Mouse (Mus musculus) lung, embryonic 14.5 days (tissue): ENCODE measurements at regions not wholly inside any gene's neighbourhood (a gene's known extent, or its start where the extent isn't known, plus 50 kb on each side); places are given as distances from the start of the nearest gene placed in this dataset.
"Not testable (repeated sequence)": the region's sequence is repeated elsewhere in the genome, so short reads cannot be mapped to it uniquely, and the experiment has no call there.

Experiments
- ATAC-seq: fragments of 200-750 bp; cut with Nextera tagmentation; 2 replicates; pipeline ENCODE4 v1.8.0; 2017; ENCODE audit warnings: mild to moderate bottlenecking, moderate TSS enrichment, moderate library complexity; ENCODE audit not compliant: insufficient read depth
- DNase-seq: peaks from one replicate; pipeline ENCODE4 v3.0.0-alpha.2; 2015
- H3K27ac ChIP-seq: fragments of 300-500 bp; sonication (generic); 2 replicates; pipeline ENCODE4 v1.5.1; 2014; ENCODE audit warnings: low read depth, mild to moderate bottlenecking, moderate library complexity
- H3K27me3 ChIP-seq: fragments of 300-500 bp; sonication (generic); 2 replicates; pipeline ENCODE4 v1.6.1; 2014; ENCODE audit warnings: low read length, control low read depth; ENCODE audit not compliant: insufficient read depth
- H3K36me3 ChIP-seq: fragments of 300-500 bp; sonication (generic); 2 replicates; pipeline ENCODE4 v1.6.1; 2014; ENCODE audit warnings: control low read depth; ENCODE audit not compliant: insufficient read depth
- H3K4me1 ChIP-seq: fragments of 300-500 bp; sonication (generic); 2 replicates; pipeline ENCODE4 v1.6.1; 2014; ENCODE audit warnings: antibody characterized with exemption, control low read depth; ENCODE audit not compliant: insufficient read depth
- H3K4me2 ChIP-seq: fragments of 300-500 bp; sonication (generic); 2 replicates; pipeline ENCODE4 v1.6.1; 2014; ENCODE audit warnings: mild to moderate bottlenecking
- H3K4me3 ChIP-seq: fragments of 300-500 bp; sonication (generic); 2 replicates; pipeline ENCODE4 v1.5.1; 2014; ENCODE audit warnings: low read depth, low read length
- H3K9ac ChIP-seq: fragments of 300-500 bp; sonication (generic); 2 replicates; pipeline ENCODE4 v1.6.1; 2014
- H3K9me3 ChIP-seq: fragments of 300-500 bp; sonication (generic); 2 replicates; pipeline ENCODE4 v1.6.1; 2016; ENCODE audit warnings: low read depth, low read length, control low read depth
- CTCF ChIP-seq: IDR thresholded peaks from 2 replicates; pipeline ENCODE4 v1.5.1; 2016; ENCODE audit warnings: antibody characterized with exemption, low read depth
- whole genome bisulfite sequencing: fragments of 180-500 bp; shearing (Covaris S2); extraction: QIAGEN DNeasy Blood & Tissue Kit; methylation state at CpG from one replicate; pipeline ENCODE4 v1.1.7; 2014; 5-methylcytosine and 5-hydroxymethylcytosine counted together

- H3K36me3 ChIP-seq = no peaks in the 10 kb centered on the region
- ATAC-seq (peak; percentile 56; the same call in 1 of the 2 replicates), DNase-seq (peak; percentile 92)
- no peak overlapping the region for H3K4me2 ChIP-seq
- no peaks in the 10 kb centered on the region for H3K4me1 ChIP-seq
- no peaks in the 10 kb centered on the region for H3K27me3 ChIP-seq
- no peak overlapping the region for H3K9ac ChIP-seq
- no peaks in the 10 kb centered on the region for H3K9me3 ChIP-seq
- no peak overlapping the region for H3K27ac ChIP-seq
- WGBS = 5% methylated on average over 10 of the region's 10 CpGs
- peak; percentile 94 for TF ChIP-seq CTCF
- H3K4me3 ChIP-seq = no peak overlapping the region
Measured at GRCm38 (mm10) chr6:5589635-5590034, 93.5 kb upstream of the Pdk4 start.

- no peaks in the 10 kb centered on the region for H3K27me3 ChIP-seq
- 59% methylated on average over 2 of the region's 2 CpGs for WGBS
- DNase-seq (no peak), ATAC-seq (no peak)
- no peak for TF ChIP-seq CTCF
- H3K4me1 ChIP-seq = no peaks in the 10 kb centered on the region
- no peak overlapping the region for H3K4me2 ChIP-seq
- no peak overlapping the region for H3K27ac ChIP-seq
- H3K9ac ChIP-seq = no peak overlapping the region
- H3K9me3 ChIP-seq = no peaks in the 10 kb centered on the region
- no peaks in the 10 kb centered on the region for H3K36me3 ChIP-seq
- H3K4me3 ChIP-seq = no peak overlapping the region
Measured at GRCm38 (mm10) chr6:5582923-5583525, 86.9 kb upstream of the Pdk4 start.

GRCm38 (mm10) chr6:5576891-5577290 lies 80.8 kb upstream of the Pdk4 start:
- 80% methylated on average over 2 of the region's 2 CpGs for WGBS
- not testable (repeated sequence) for H3K9me3 ChIP-seq, H3K4me1 ChIP-seq, H3K4me2 ChIP-seq, ATAC-seq, H3K9ac ChIP-seq, H3K27me3 ChIP-seq, H3K4me3 ChIP-seq, DNase-seq, H3K36me3 ChIP-seq, H3K27ac ChIP-seq

- 19% methylated on average over 5 of the region's 5 CpGs for WGBS
- no peak for ATAC-seq
Measured at GRCm38 (mm10) chr6:5566582-5566981, 70.5 kb upstream of the Pdk4 start.

GRCm38 (mm10) chr6:5565049-5565448 lies 68.9 kb upstream of the Pdk4 start:
- no peak overlapping the region for H3K9ac ChIP-seq
- no peaks in the 10 kb centered on the region for H3K4me1 ChIP-seq
- TF ChIP-seq CTCF = no peak
- no peaks in the 10 kb centered on the region for H3K36me3 ChIP-seq
- no peak overlapping the region for H3K4me2 ChIP-seq
- no peaks in the 10 kb centered on the region for H3K9me3 ChIP-seq
- no peak overlapping the region for H3K27ac ChIP-seq
- H3K27me3 ChIP-seq = no peaks in the 10 kb centered on the region
- H3K4me3 ChIP-seq = no peak overlapping the region
- 78% methylated on average over 2 of the region's 2 CpGs for WGBS
- DNase-seq (no peak), ATAC-seq (no peak)

More at GRCm38 (mm10) chr6:5566582-5566981, 70.5 kb upstream of the Pdk4 start:
- Histone ChIP-seq H3K4me1 (no peaks in the 10 kb centered on the region), H3K4me3 (no peak overlapping the region), H3K9ac (no peak overlapping the region), H3K27me3 (no peaks in the 10 kb centered on the region), H3K9me3 (no peaks in the 10 kb centered on the region), H3K4me2 (no peak overlapping the region), H3K27ac (no peak overlapping the region), H3K36me3 (no peaks in the 10 kb centered on the region)
- no peak for TF ChIP-seq CTCF
- DNase-seq = no peak

GRCm38 (mm10) chr6:5553703-5554394 lies 57.7 kb upstream of the Pdk4 start:
- TF ChIP-seq CTCF = no peak
- 46% methylated on average over 4 of the region's 4 CpGs for WGBS
- DNase-seq (peak; percentile 30), ATAC-seq (no peak)
- Histone ChIP-seq H3K4me2 (no peak overlapping the region), H3K4me1 (no peaks in the 10 kb centered on the region), H3K4me3 (no peak overlapping the region), H3K9me3 (no peaks in the 10 kb centered on the region), H3K36me3 (no peaks in the 10 kb centered on the region), H3K27me3 (no peaks in the 10 kb centered on the region), H3K27ac (no peak overlapping the region), H3K9ac (no peak overlapping the region)

GRCm38 (mm10) chr6:5550067-5550466 lies 54.0 kb upstream of the Pdk4 start:
- ATAC-seq = no peak
- no peak for TF ChIP-seq CTCF
- H3K4me1 ChIP-seq = no peaks in the 10 kb centered on the region
- no peaks in the 10 kb centered on the region for H3K9me3 ChIP-seq
- 54% methylated on average over 1 of the region's 1 CpGs for WGBS
- no peaks in the 10 kb centered on the region for H3K36me3 ChIP-seq
- no peak overlapping the region for H3K27ac ChIP-seq
- H3K9ac ChIP-seq = no peak overlapping the region
- H3K4me2 ChIP-seq = no peak overlapping the region
- H3K27me3 ChIP-seq = no peaks in the 10 kb centered on the region
- no peak overlapping the region for H3K4me3 ChIP-seq
- no peak for DNase-seq
